Mouse (Mus musculus): ENCODE data around the gene Slc17a4. TPM values are rescaled to one million over a fixed set of nuclear protein-coding genes. Genes with fewer than 3 reads are reported as not detected.

Gene Slc17a4
- polyA plus RNA-seq, 1 experiment from 2014 or later: not detected

GRCm38 (mm10) chr13:23866086-23866710, 48.6 kb downstream of the Slc17a4 start:
- no peaks in the 10 kb centered on the region for H3K27me3 ChIP-seq (ENCODE audit: control insufficient read depth, insufficient read depth, low read length)
- H3K4me2 ChIP-seq: no peak overlapping the region
- 64% methylated on average over 9 of the region's 9 CpGs for WGBS (ENCODE audit: insufficient replicate concordance)
- no peaks in the 10 kb centered on the region for H3K36me3 ChIP-seq (ENCODE audit: control insufficient read depth, insufficient read depth, low read length)
- H3K4me3 ChIP-seq (ENCODE audit: low read depth, low read length): no peak overlapping the region
- no peak overlapping the region for H3K27ac ChIP-seq (ENCODE audit: low read depth, low read length)
- H3K4me1 ChIP-seq (ENCODE audit: control insufficient read depth, insufficient read depth, low read length): no peaks in the 10 kb centered on the region
- H3K9me3 ChIP-seq (replicated peaks; ENCODE audit: control insufficient read depth, low read length): no peaks in the 10 kb centered on the region
- ATAC-seq (replicated peaks; ENCODE audit: insufficient number of reproducible peaks, low FRiP score, low TSS enrichment): no peak
- no peak overlapping the region for H3K9ac ChIP-seq (ENCODE audit: low read depth, low read length)

- Histone ChIP-seq H3K27me3 (ENCODE audit: control insufficient read depth, insufficient read depth, low read length) (0 out of 2 replicates have a peak, but pooled peaks cover 3% of the 10 kb centered on the region), H3K4me3 (ENCODE audit: low read depth, low read length) (no peak overlapping the region), H3K27ac (ENCODE audit: low read depth, low read length) (no peak overlapping the region), H3K4me2 (no peak overlapping the region), H3K9me3 (replicated peaks; ENCODE audit: control insufficient read depth, low read length) (no peaks in the 10 kb centered on the region), H3K4me1 (ENCODE audit: control insufficient read depth, insufficient read depth, low read length) (no peaks in the 10 kb centered on the region), H3K9ac (ENCODE audit: low read depth, low read length) (no peak overlapping the region), H3K36me3 (ENCODE audit: control insufficient read depth, insufficient read depth, low read length) (no peaks in the 10 kb centered on the region)
- no peak for ATAC-seq (replicated peaks; ENCODE audit: insufficient number of reproducible peaks, low FRiP score, low TSS enrichment)
- WGBS (ENCODE audit: insufficient replicate concordance): 73% methylated on average over 9 of the region's 9 CpGs
Measured at GRCm38 (mm10) chr13:23864711-23865110, 50.1 kb downstream of the Slc17a4 start.

- Histone ChIP-seq H3K4me1 (ENCODE audit: control insufficient read depth, insufficient read depth, low read length) (no peaks in the 10 kb centered on the region), H3K4me2 (no peak overlapping the region), H3K9ac (ENCODE audit: low read depth, low read length) (no peak overlapping the region), H3K27ac (ENCODE audit: low read depth, low read length) (no peak overlapping the region), H3K4me3 (ENCODE audit: low read depth, low read length) (no peak overlapping the region), H3K36me3 (ENCODE audit: control insufficient read depth, insufficient read depth, low read length) (no peaks in the 10 kb centered on the region), H3K9me3 (replicated peaks; ENCODE audit: control insufficient read depth, low read length) (no peaks in the 10 kb centered on the region), H3K27me3 (ENCODE audit: control insufficient read depth, insufficient read depth, low read length) (0 out of 2 replicates have a peak, but pooled peaks cover 3% of the 10 kb centered on the region)
- ATAC-seq (replicated peaks; ENCODE audit: insufficient number of reproducible peaks, low FRiP score, low TSS enrichment): no peak
Measured at GRCm38 (mm10) chr13:23861815-23862214, 53.0 kb downstream of the Slc17a4 start.

- H3K27ac ChIP-seq (ENCODE audit: low read depth, low read length): no peak overlapping the region
- no peaks in the 10 kb centered on the region for H3K9me3 ChIP-seq (replicated peaks; ENCODE audit: control insufficient read depth, low read length)
- 0 out of 2 replicates have a peak, but pooled peaks cover 3% of the 10 kb centered on the region for H3K27me3 ChIP-seq (ENCODE audit: control insufficient read depth, insufficient read depth, low read length)
- H3K36me3 ChIP-seq (ENCODE audit: control insufficient read depth, insufficient read depth, low read length): no peaks in the 10 kb centered on the region
- 62% methylated on average over 3 of the region's 3 CpGs for WGBS (ENCODE audit: insufficient replicate concordance)
- no peak for ATAC-seq (replicated peaks; ENCODE audit: insufficient number of reproducible peaks, low FRiP score, low TSS enrichment)
- no peak overlapping the region for H3K4me2 ChIP-seq
- H3K9ac ChIP-seq (ENCODE audit: low read depth, low read length): no peak overlapping the region
- no peaks in the 10 kb centered on the region for H3K4me1 ChIP-seq (ENCODE audit: control insufficient read depth, insufficient read depth, low read length)
- H3K4me3 ChIP-seq (ENCODE audit: low read depth, low read length): no peak overlapping the region
Measured at GRCm38 (mm10) chr13:23856401-23856800, 58.4 kb downstream of the Slc17a4 start.

- no peak for ATAC-seq (replicated peaks; ENCODE audit: insufficient number of reproducible peaks, low FRiP score, low TSS enrichment)
- Histone ChIP-seq H3K4me2 (no peak overlapping the region), H3K9me3 (replicated peaks; ENCODE audit: control insufficient read depth, low read length) (no peaks in the 10 kb centered on the region), H3K36me3 (ENCODE audit: control insufficient read depth, insufficient read depth, low read length) (no peaks in the 10 kb centered on the region), H3K4me1 (ENCODE audit: control insufficient read depth, insufficient read depth, low read length) (no peaks in the 10 kb centered on the region), H3K9ac (ENCODE audit: low read depth, low read length) (no peak overlapping the region), H3K27me3 (ENCODE audit: control insufficient read depth, insufficient read depth, low read length) (no peaks in the 10 kb centered on the region), H3K27ac (ENCODE audit: low read depth, low read length) (no peak overlapping the region), H3K4me3 (ENCODE audit: low read depth, low read length) (no peak overlapping the region)
- 71% methylated on average over 2 of the region's 2 CpGs for WGBS (ENCODE audit: insufficient replicate concordance)
Measured at GRCm38 (mm10) chr13:23849299-23849698, 65.5 kb downstream of the Slc17a4 start.

Small RNAs within 50 kb of the gene (microRNA-seq; reads per million reads assigned to microRNA genes)
- not detected for gene Gm44344 (ENCODE audit: borderline number of aligned reads)

Other genes starting within 250 kb of the Slc17a4 start
- 0.52 and 0.62 TPM in 2 replicates for gene Hist1h2ac, start 231.1 kb downstream of the Slc17a4 start, polyA plus RNA-seq (2014; fragmentation: Nextera tagmentation; extraction: Ambion mirVana)
- 31.3 and 31.9 TPM in 2 replicates for gene Hist1h2bc, start 230.8 kb downstream of the Slc17a4 start, polyA plus RNA-seq (2014; fragmentation: Nextera tagmentation; extraction: Ambion mirVana)
- not detected in 2 replicates for gene Hist1h1t, start 219.2 kb downstream of the Slc17a4 start, polyA plus RNA-seq (2014; fragmentation: Nextera tagmentation; extraction: Ambion mirVana)
- 0.69 and 2.7 TPM in 2 replicates for gene Hist1h4c, start 216.6 kb downstream of the Slc17a4 start, polyA plus RNA-seq (2014; fragmentation: Nextera tagmentation; extraction: Ambion mirVana)
- 8.2 and 9.9 TPM in 2 replicates for gene Hfe, start 204.2 kb downstream of the Slc17a4 start, polyA plus RNA-seq (2014; fragmentation: Nextera tagmentation; extraction: Ambion mirVana)
- 24.6 TPM in 2 replicates for gene Hist1h1c, start 176.2 kb downstream of the Slc17a4 start, polyA plus RNA-seq (2014; fragmentation: Nextera tagmentation; extraction: Ambion mirVana)
- gene Hist1h3c, start 169.4 kb downstream of the Slc17a4 start, polyA plus RNA-seq (2014; fragmentation: Nextera tagmentation; extraction: Ambion mirVana): 4.1 and 4.5 TPM in 2 replicates
- 1.2 and 2.7 TPM in 2 replicates for gene Hist1h2bb, start 168.3 kb downstream of the Slc17a4 start, polyA plus RNA-seq (2014; fragmentation: Nextera tagmentation; extraction: Ambion mirVana)
- 16.7 and 18.1 TPM in 2 replicates for gene Hist1h2ab, start 163.9 kb downstream of the Slc17a4 start, polyA plus RNA-seq (2014; fragmentation: Nextera tagmentation; extraction: Ambion mirVana)
- gene Hist1h3b, start 162.7 kb downstream of the Slc17a4 start, polyA plus RNA-seq (2014; fragmentation: Nextera tagmentation; extraction: Ambion mirVana): 2.7 and 3.7 TPM in 2 replicates
- gene Hist1h4b, start 158.0 kb downstream of the Slc17a4 start, polyA plus RNA-seq (2014; fragmentation: Nextera tagmentation; extraction: Ambion mirVana): 2.2 and 2.7 TPM in 2 replicates
- gene Hist1h4a, start 153.8 kb downstream of the Slc17a4 start, polyA plus RNA-seq (2014; fragmentation: Nextera tagmentation; extraction: Ambion mirVana): 1.0 TPM in 1 of 2 replicates, not detected in the other
- 2.5 and 4.0 TPM in 2 replicates for gene Hist1h3a, start 152.6 kb downstream of the Slc17a4 start, polyA plus RNA-seq (2014; fragmentation: Nextera tagmentation; extraction: Ambion mirVana)
- 0.31 and 0.67 TPM in 2 replicates for gene Hist1h1a, start 151.3 kb downstream of the Slc17a4 start, polyA plus RNA-seq (2014; fragmentation: Nextera tagmentation; extraction: Ambion mirVana)
- 0.24 TPM in 1 of 2 replicates, not detected in the other for gene Trim38, start 145.1 kb downstream of the Slc17a4 start, polyA plus RNA-seq (2014; fragmentation: Nextera tagmentation; extraction: Ambion mirVana)
- gene Slc17a2, start 108.0 kb downstream of the Slc17a4 start, polyA plus RNA-seq (2014; fragmentation: Nextera tagmentation; extraction: Ambion mirVana): not detected in 2 replicates
- not detected in 2 replicates for gene Slc17a3, start 75.6 kb downstream of the Slc17a4 start, polyA plus RNA-seq (2014; fragmentation: Nextera tagmentation; extraction: Ambion mirVana)
- not detected in 2 replicates for gene Slc17a1, start 47.3 kb downstream of the Slc17a4 start, polyA plus RNA-seq (2014; fragmentation: Nextera tagmentation; extraction: Ambion mirVana)
- gene Hist1h2ba, start 19.1 kb upstream of the Slc17a4 start, polyA plus RNA-seq (2014; fragmentation: Nextera tagmentation; extraction: Ambion mirVana): not detected in 2 replicates
- not detected in 2 replicates for gene Hist1h2aa, start 19.5 kb upstream of the Slc17a4 start, polyA plus RNA-seq (2014; fragmentation: Nextera tagmentation; extraction: Ambion mirVana)
- not detected in 2 replicates for gene Scgn, start 76.2 kb upstream of the Slc17a4 start, polyA plus RNA-seq (2014; fragmentation: Nextera tagmentation; extraction: Ambion mirVana)